13 mouse cellular contexts compared by ENCODE assay signal in genomic region chr7:136825647-136826046, GRCm38 (mm10).
DNase-seq lines count a peak whose midpoint lies in the region; ATAC-seq and TF ChIP-seq lines count a peak whose summit lies in the region.
"Had no signal": no experiment of that assay in that cellular context is flagged by ENCODE, and none has a peak within 500 bp of the region (broad histone marks: within the 10 kb centered on the region; RNA-seq: fewer than 3 reads in every experiment).

No protein-coding gene starts in this region.

- H3K36me3 ChIP-seq in heart, embryonic 13.5 days: no peaks in the 10 kb centered on the region
- no peaks in the 10 kb centered on the region for H3K36me3 ChIP-seq in heart, adult 2 months (ENCODE audit: control insufficient read depth, insufficient read depth, low read length)
- H3K36me3 ChIP-seq in ES-Bruce4 (ENCODE audit: control insufficient read depth, insufficient read depth, low read length, poor library complexity, severe bottlenecking): no peaks in the 10 kb centered on the region
- H3K36me3 ChIP-seq in embryonic facial prominence, embryonic 15.5 days: no peaks in the 10 kb centered on the region
- H3K36me3 ChIP-seq in limb, embryonic 13.5 days: no peaks in the 10 kb centered on the region

- no peak for TF ChIP-seq CTCF in heart, adult 2 months (IDR thresholded peaks at IDR 0.05)
- no peak for TF ChIP-seq CTCF in ES-Bruce4 (IDR thresholded peaks at IDR 0.05; ENCODE audit: low read depth, low read length)

- no peak for TF ChIP-seq POLR2A in heart, adult 2 months (IDR thresholded peaks at IDR 0.05; ENCODE audit: insufficient read depth, low read depth, low read length)
- TF ChIP-seq POLR2A in ES-Bruce4 (IDR thresholded peaks at IDR 0.05; ENCODE audit: insufficient read depth, low read length): no peak

- peaks cover 29% of the 10 kb centered on the region for H3K27me3 ChIP-seq in heart, embryonic 13.5 days (replicated peaks)
- H3K27me3 ChIP-seq in heart, adult 2 months (ENCODE audit: control insufficient read depth, insufficient read depth, low read length): no peaks in the 10 kb centered on the region
- H3K27me3 ChIP-seq in ES-Bruce4 (ENCODE audit: control insufficient read depth, insufficient read depth, low read length, poor library complexity, severe bottlenecking): no peaks in the 10 kb centered on the region
- H3K27me3 ChIP-seq in embryonic facial prominence, embryonic 15.5 days: peaks cover 3% of the 10 kb centered on the region
- peaks cover 33% of the 10 kb centered on the region for H3K27me3 ChIP-seq in limb, embryonic 13.5 days
- H3K27me3 ChIP-seq: CH12.LX had no signal

- H3K27ac ChIP-seq in heart, embryonic 13.5 days (replicated peaks): no peak overlapping the region
- H3K27ac ChIP-seq in heart, adult 2 months: no peak overlapping the region
- no peak overlapping the region for H3K27ac ChIP-seq in ES-Bruce4 (ENCODE audit: insufficient read depth, low read length)
- H3K27ac ChIP-seq in embryonic facial prominence, embryonic 15.5 days (replicated peaks): no peak overlapping the region
- H3K27ac ChIP-seq in limb, embryonic 13.5 days: no peak overlapping the region

- no peaks in the 10 kb centered on the region for H3K9me3 ChIP-seq in heart, embryonic 13.5 days
- H3K9me3 ChIP-seq in ES-Bruce4 (replicated peaks; ENCODE audit: control insufficient read depth, insufficient read depth, low read length, poor library complexity, severe bottlenecking): no peaks in the 10 kb centered on the region
- no peaks in the 10 kb centered on the region for H3K9me3 ChIP-seq in embryonic facial prominence, embryonic 15.5 days (replicated peaks)
- H3K9me3 ChIP-seq in limb, embryonic 13.5 days: no peaks in the 10 kb centered on the region

- intact Hi-C loops in heart, adult 2 months (cut with DNase I): no loop called here

- peak overlapping the region; percentile 29 for H3K4me3 ChIP-seq in heart, embryonic 13.5 days
- H3K4me3 ChIP-seq in heart, adult 2 months: no peak overlapping the region
- peak overlapping the region; percentile 3; the same call in 1 of the 2 replicates for H3K4me3 ChIP-seq in ES-Bruce4 (ENCODE audit: low read depth, low read length)
- H3K4me3 ChIP-seq in embryonic facial prominence, embryonic 15.5 days (replicated peaks): no peak overlapping the region
- peak overlapping the region; percentile 31 for H3K4me3 ChIP-seq in limb, embryonic 13.5 days

- DNase-seq in heart, adult 2 months: no peak
- no peak for DNase-seq in cerebellum, adult 11-12 months
- no peak for DNase-seq in frontal cortex, postnatal 14 days (ENCODE audit: low spot score in 2 of 2)
- DNase-seq in right cerebral cortex, postnatal 25 days: no peak
- DNase-seq: adrenal gland, adult 8-10 months; cerebellum, postnatal 25 days; gastrocnemius, postnatal 25 days had no signal

- TF ChIP-seq EP300 in heart, adult 2 months (IDR thresholded peaks at IDR 0.05; ENCODE audit: insufficient read depth, low read depth, low read length): no peak
- TF ChIP-seq EP300 in ES-Bruce4 (IDR thresholded peaks at IDR 0.05; ENCODE audit: insufficient read depth, low read depth, low read length): no peak

- no peak for ATAC-seq in heart, embryonic 13.5 days (ENCODE audit: extremely low read depth, insufficient number of reproducible peaks, low FRiP score, low TSS enrichment)
- no peak for ATAC-seq in embryonic facial prominence, embryonic 15.5 days (ENCODE audit: insufficient number of reproducible peaks, low FRiP score, low TSS enrichment, low read depth)
- no peak for ATAC-seq in limb, embryonic 13.5 days (ENCODE audit: low FRiP score, low read depth)
- ATAC-seq: lung, postnatal 0 days had no signal

- WGBS in heart, embryonic 13.5 days: 27% methylated on average over 16 of the region's 16 CpGs
- WGBS in heart, adult 2 months: 26% methylated on average over 16 of the region's 16 CpGs
- 12% methylated on average over 16 of the region's 16 CpGs for WGBS in embryonic facial prominence, embryonic 15.5 days
- 9% methylated on average over 16 of the region's 16 CpGs for WGBS in limb, embryonic 13.5 days

- peak overlapping the region; percentile 61 for H3K4me2 ChIP-seq in heart, embryonic 13.5 days
- peak overlapping the region; percentile 31 for H3K4me2 ChIP-seq in embryonic facial prominence, embryonic 15.5 days (replicated peaks)
- peak overlapping the region; percentile 57 for H3K4me2 ChIP-seq in limb, embryonic 13.5 days (replicated peaks)

- H3K9ac ChIP-seq in heart, embryonic 13.5 days: peak overlapping the region; percentile 28; the same call in 1 of the 2 replicates
- H3K9ac ChIP-seq in heart, adult 2 months (ENCODE audit: low read depth, low read length): no peak overlapping the region
- no peak overlapping the region; the same call in 1 of the 2 replicates for H3K9ac ChIP-seq in ES-Bruce4 (ENCODE audit: low read depth, poor library complexity, severe bottlenecking)
- no peak overlapping the region for H3K9ac ChIP-seq in embryonic facial prominence, embryonic 15.5 days
- 0 out of 2 replicates have a peak overlapping the region, but pooled peaks have one; percentile 31 for H3K9ac ChIP-seq in limb, embryonic 13.5 days

- no peaks in the 10 kb centered on the region for H3K79me2 ChIP-seq in heart, adult 2 months (replicated peaks; ENCODE audit: control insufficient read depth, insufficient read depth, low read length)

- peaks cover 7% of the 10 kb centered on the region; the same call in 1 of the 2 replicates for H3K4me1 ChIP-seq in heart, embryonic 13.5 days
- H3K4me1 ChIP-seq in heart, adult 2 months (ENCODE audit: control insufficient read depth, insufficient read depth, low read length): no peaks in the 10 kb centered on the region
- H3K4me1 ChIP-seq in ES-Bruce4 (ENCODE audit: control insufficient read depth, insufficient read depth, low read length): no peaks in the 10 kb centered on the region
- peaks cover 5% of the 10 kb centered on the region; the same call in 1 of the 2 replicates for H3K4me1 ChIP-seq in embryonic facial prominence, embryonic 15.5 days
- peaks cover 22% of the 10 kb centered on the region for H3K4me1 ChIP-seq in limb, embryonic 13.5 days

Comparison
In these comparisons a context has a peak if more than half of its experiments do, and no peak if none do; other contexts are left out.
1. H3K4me3 ChIP-seq: peak in heart, embryonic 13.5 days (single experiment), ES-Bruce4 (single experiment) and limb, embryonic 13.5 days (single experiment); none in heart, adult 2 months (single experiment) and embryonic facial prominence, embryonic 15.5 days (single experiment).
2. H3K9ac ChIP-seq: peak in heart, embryonic 13.5 days (single experiment) and limb, embryonic 13.5 days (single experiment); none in heart, adult 2 months (single experiment), ES-Bruce4 (single experiment) and embryonic facial prominence, embryonic 15.5 days (single experiment).
3. Peak in every context shown above with its lines, with median percentiles within 50 percentile points of each other: H3K4me2 ChIP-seq.